Mouse (Mus musculus) kidney, adult 9 months (tissue): ENCODE data around the gene Gabrb3.
"Not testable (repeated sequence)": the region's sequence is repeated elsewhere in the genome, so short reads cannot be mapped to it uniquely, and the experiment has no call there.

ENCODE experiments used
- DNase-seq: peaks from one replicate; pipeline ENCODE4 v3.0.0; 2022

Gabrb3 gene

DNA sequence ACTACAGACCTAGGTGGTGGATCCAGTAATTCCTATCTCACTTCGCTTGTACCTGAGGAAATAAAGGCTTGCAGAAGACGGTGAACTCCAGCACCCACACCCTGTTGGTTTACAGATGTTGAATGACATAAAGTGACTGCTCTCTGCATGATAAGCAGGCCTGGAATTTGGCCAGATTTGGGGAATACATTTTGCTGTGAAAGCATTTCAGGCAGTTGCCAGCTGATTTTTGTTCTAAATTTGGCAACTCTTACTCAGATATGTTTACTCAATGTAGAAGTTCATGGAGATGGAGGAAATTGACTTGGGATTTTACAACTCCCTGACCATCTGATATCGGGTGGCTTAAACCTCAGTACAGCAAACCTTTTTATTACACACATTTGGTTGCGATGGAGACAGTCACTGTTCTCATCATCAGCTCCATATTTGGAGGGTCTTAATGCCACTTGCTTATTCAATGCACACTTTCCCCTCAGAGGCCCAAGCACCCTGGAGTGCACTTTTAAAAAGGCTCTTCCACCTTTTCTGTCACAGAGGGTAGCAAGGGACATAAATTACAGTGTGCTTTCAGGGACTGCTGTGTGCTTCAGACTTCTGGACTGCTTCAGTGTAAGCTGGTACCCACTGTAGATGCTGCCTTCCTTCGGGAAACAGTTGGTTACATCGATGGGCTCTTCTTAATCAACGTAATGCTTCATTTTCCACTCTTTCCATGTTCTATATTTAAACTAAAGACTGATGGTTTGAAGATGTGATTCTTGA is 287.7 kb downstream of the Gabrb3 start:
- no peak for DNase-seq

DNA sequence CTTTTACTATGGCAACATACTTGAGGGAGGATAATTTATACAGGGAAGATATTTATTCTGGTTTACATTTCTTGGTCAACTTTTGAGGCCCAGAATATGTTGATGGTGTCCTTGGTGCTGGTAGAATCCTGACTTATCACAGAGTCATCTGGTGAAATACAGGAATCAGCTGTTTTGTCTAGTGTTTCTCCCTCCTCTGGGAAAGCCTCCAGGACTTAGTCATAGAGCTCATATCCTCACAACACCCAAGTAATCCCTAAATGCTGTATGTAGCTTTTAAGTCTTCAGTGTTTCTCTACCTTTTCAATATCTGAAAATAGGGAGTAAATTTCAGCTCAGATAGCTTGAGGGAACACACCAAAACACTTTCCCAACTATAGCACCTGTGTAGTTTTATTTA is 292.2 kb downstream of the Gabrb3 start:
- no peak for DNase-seq

DNA sequence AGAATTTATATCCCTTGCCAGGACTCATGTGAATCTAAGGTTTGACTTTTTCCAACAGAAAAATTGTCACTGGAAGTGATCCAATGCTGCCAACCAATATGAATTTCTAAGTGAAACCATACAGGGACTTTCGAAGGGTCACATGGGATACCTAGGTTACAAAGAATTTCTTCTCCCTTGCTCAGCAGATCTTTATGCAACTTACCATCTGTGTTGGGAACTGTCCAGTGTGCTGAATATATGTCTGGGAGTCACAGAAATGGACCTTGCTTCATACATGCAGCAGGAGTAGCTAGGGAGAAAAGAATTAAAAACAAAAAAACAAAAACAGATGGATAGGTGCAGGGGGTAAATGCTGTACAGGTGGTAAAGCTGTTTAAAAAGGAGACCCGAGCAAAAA is 327.3 kb downstream of the Gabrb3 start:
- DNase-seq, result no peak

DNA sequence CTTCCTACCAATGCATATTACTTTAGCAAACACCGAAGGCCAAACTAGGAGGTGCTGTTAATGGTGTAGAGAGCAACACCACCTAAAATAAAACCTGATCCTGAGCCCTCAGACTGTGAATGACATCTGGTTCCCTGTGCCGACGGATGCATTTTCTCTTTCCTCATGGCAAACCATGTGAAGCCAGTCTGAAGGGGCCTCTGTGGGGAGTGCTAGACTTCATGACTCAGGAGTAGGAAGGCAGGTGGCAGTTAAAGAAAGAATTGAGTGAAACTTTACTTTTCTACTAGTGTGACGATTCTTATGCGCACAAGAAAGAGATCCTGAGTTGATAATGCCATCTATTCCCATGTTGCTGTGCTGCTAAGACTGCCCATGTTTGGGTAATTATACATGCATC is 341.0 kb downstream of the Gabrb3 start:
- DNase-seq, result no peak

DNA sequence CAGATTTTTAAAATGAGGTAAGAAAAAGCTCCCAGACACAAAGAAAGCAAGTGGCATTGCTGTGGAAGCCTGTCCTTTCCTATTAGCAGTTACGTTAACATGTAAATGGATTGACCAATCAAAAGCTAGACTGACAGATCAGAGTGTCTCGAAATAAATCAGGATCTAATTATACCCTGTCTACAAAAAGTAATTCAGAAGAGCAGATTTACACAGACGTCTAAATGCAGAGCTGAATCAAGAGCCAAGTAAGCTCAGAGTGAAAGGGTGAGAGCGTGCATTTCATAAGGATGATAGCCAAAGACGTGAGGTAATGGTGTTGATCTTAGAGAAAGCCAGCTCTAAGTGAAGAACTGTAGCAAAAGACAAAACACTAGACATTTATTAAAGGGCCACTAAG is 359.3 kb downstream of the Gabrb3 start:
- DNase-seq, result no peak

DNA sequence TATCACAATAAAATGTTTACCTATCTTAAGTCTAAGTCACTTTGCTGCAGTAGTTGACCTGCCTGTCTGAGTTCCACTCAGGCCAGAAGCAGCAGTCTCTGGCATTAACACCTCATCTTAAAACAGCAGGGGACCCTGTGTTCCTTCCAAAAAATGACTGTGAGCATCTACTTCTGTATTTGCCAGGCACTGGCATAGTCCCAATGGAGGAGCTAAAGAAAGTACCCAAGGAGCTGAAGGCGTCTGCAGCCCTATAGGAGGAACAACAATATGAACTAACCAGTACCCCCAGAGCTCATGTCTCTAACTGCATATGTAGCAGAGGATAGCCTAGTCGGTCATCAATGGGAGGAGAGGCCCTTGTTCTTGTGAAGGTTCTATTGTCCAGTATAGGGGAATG is 366.6 kb downstream of the Gabrb3 start:
- not testable (repeated sequence) for DNase-seq

DNA sequence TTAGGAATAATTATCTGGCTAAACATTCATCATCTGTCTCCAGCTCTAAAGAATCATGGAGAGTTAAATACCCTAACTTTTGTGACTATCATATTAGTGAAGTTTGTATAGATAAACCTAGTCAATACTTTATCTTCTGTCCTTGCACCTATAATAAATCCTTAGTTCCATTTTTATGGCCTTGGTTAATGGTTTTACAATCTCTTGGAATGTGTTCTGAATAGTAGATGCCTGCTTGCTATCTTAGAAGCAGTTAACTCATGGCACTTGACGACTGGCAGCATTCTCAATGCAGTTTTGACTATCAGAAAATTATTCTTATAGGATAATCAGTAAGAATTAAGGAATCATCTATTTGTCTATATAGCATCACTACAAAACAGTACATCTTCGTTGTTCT is 368.0 kb downstream of the Gabrb3 start:
- DNase-seq, result no peak

DNA sequence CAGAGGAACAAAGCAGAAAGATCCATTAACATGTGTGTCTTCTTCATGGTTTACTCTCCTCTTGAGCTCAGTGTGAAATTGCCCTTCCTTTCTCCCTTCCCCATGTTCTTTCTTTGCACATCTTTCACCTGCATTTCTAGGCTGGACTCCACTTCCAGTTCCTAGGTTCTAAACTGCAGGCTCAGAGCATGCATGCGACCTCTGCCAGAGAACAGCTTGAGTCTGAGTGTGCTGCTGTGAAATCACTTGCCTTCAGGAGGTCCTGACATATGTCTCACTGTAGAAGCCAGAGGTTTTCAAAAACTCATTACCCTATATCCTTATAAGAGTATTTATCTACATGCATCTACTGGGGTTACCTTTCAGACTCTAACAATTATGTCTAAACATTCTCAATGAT is 383.8 kb downstream of the Gabrb3 start:
- DNase-seq, result no peak

DNA sequence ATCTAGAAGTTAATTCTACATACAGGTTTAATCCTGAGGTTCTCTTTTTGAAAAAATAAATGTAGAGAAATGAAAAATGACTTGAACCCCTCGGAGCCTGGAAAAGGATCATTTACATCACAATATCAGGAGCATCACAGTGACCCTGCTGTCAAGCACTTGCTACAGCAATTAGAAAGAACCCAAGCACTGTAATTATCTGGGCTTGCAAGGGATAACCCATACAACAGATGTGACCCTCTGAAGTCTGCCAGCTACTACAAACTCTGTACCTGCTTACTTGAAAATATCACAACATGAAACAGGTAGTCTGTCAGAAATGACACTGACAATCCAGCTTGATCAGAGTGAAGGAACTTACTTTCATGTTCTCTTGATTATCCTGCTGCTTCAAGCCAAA is 394.2 kb downstream of the Gabrb3 start:
- DNase-seq, result no peak

DNA sequence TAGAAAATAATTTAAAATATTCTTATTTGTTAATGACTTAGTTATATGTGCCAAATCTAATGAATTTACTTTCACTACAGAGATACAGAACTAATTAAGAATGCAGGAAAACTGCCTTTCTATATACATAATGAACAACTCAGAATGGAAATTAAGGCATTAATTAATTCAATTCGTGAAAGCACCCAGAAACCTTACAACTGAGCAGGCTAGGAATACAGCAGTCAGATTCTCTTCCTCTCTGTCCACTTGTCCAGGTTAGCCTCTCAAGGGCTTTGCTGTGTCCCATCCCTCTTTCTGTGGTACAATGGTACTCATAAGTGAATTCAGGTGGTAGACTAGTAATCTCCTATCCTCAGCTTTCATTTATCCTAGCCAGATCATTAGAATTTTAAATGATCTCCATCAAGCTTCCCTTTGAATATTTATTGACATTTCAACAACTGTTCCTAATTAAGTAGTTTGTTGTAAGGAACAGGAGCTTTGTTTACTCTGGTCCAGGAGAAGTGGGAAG is 422.9 kb downstream of the Gabrb3 start:
- DNase-seq, result no peak

DNA sequence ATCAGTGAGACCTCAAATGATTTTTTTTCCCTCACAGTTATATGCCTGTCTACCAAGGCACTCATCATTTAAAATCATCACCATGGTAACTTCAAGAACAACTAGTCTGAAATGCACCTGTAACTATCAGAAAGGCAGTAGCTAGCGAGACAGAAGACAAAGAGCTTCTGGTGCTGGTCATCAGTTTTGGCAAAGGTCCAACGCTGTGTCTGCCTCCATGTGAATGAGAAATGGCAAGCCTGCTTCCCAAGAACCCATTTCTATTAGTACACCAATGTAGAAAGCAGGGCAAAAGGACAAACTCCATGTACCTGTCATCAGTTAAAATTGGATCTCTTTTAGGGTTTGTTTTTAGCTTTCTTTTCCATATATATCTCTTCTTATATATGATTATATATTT is 448.5 kb downstream of the Gabrb3 start:
- DNase-seq, result no peak
